Mouse (Mus musculus): ENCODE data around the gene Ccdc141. TPM values are rescaled to one million over a fixed set of nuclear protein-coding genes. Genes with fewer than 3 reads are reported as not detected.

The Ccdc141 gene
- polyA plus RNA-seq (2012; rRNA removed), result 0.40 and 1.2 TPM in 2 replicates

- no peak for DNase-seq (ENCODE audit: low read depth, low spot score)
- 7% methylated on average over 5 of the region's 6 CpGs for WGBS
These were observed at the start of gene Ccdc141 for GRCm38 (mm10) chr2:77170633-77171105. Gene Ccdc141, minus strand, starts transcription at chr2:77170636.

- WGBS, result 89% methylated on average over 5 of the region's 5 CpGs
- DNase-seq (ENCODE audit: low read depth, low spot score), result no peak
These were observed 42.4 kb upstream of the Ccdc141 start for GRCm38 (mm10) chr2:77212885-77213284.

- WGBS, result 85% methylated on average over 3 of the region's 3 CpGs
These were observed 36.5 kb upstream of the Ccdc141 start for GRCm38 (mm10) chr2:77206951-77207350.

GRCm38 (mm10) chr2:77203916-77204315 is 33.5 kb upstream of the Ccdc141 start:
- 47% methylated on average over 2 of the region's 2 CpGs for WGBS
- DNase-seq (ENCODE audit: low read depth, low spot score), result no peak

More at GRCm38 (mm10) chr2:77206951-77207350, 36.5 kb upstream of the Ccdc141 start:
- DNase-seq (ENCODE audit: low read depth, low spot score), result no peak

- no peak for DNase-seq (ENCODE audit: low read depth, low spot score)
- WGBS, result 96% methylated on average over 1 of the region's 1 CpGs
These were observed 31.5 kb upstream of the Ccdc141 start for GRCm38 (mm10) chr2:77201900-77202299.

- no peak for DNase-seq (ENCODE audit: low read depth, low spot score)
- WGBS, result 75% methylated on average over 5 of the region's 5 CpGs
These were observed 30.6 kb upstream of the Ccdc141 start for GRCm38 (mm10) chr2:77200958-77201614.

GRCm38 (mm10) chr2:77200379-77200778 is 29.9 kb upstream of the Ccdc141 start:
- 96% methylated on average over 4 of the region's 4 CpGs for WGBS
- no peak for DNase-seq (ENCODE audit: low read depth, low spot score)

GRCm38 (mm10) chr2:77198246-77198645 is 27.8 kb upstream of the Ccdc141 start:
- DNase-seq (ENCODE audit: low read depth, low spot score), result no peak
- WGBS, result 74% methylated on average over 5 of the region's 5 CpGs

GRCm38 (mm10) chr2:77196819-77197218 is 26.4 kb upstream of the Ccdc141 start:
- no peak for DNase-seq (ENCODE audit: low read depth, low spot score)
- WGBS, result 84% methylated on average over 4 of the region's 4 CpGs

- WGBS, result 82% methylated on average over 5 of the region's 5 CpGs
- DNase-seq (ENCODE audit: low read depth, low spot score), result no peak
These were observed 24.6 kb upstream of the Ccdc141 start for GRCm38 (mm10) chr2:77195056-77195455.

GRCm38 (mm10) chr2:77191811-77192210 is 21.4 kb upstream of the Ccdc141 start:
- DNase-seq (ENCODE audit: low read depth, low spot score), result no peak
- whole genome bisulfite sequencing, result 96% methylated on average over 3 of the region's 3 CpGs

GRCm38 (mm10) chr2:77190891-77191290 is 20.5 kb upstream of the Ccdc141 start:
- WGBS, result 93% methylated on average over 7 of the region's 7 CpGs
- no peak for DNase-seq (ENCODE audit: low read depth, low spot score)

GRCm38 (mm10) chr2:77190301-77190700 is 19.9 kb upstream of the Ccdc141 start:
- no peak for DNase-seq (ENCODE audit: low read depth, low spot score)

GRCm38 (mm10) chr2:77189671-77190070 is 19.2 kb upstream of the Ccdc141 start:
- 94% methylated on average over 7 of the region's 7 CpGs for WGBS

More at GRCm38 (mm10) chr2:77190301-77190700, 19.9 kb upstream of the Ccdc141 start:
- 88% methylated on average over 3 of the region's 3 CpGs for WGBS

GRCm38 (mm10) chr2:77187501-77187900 is 17.1 kb upstream of the Ccdc141 start:
- WGBS, result 93% methylated on average over 3 of the region's 3 CpGs
- no peak for DNase-seq (ENCODE audit: low read depth, low spot score)

More at GRCm38 (mm10) chr2:77189671-77190070, 19.2 kb upstream of the Ccdc141 start:
- DNase-seq (ENCODE audit: low read depth, low spot score), result no peak

- WGBS, result 83% methylated on average over 8 of the region's 8 CpGs
- DNase-seq (ENCODE audit: low read depth, low spot score), result no peak
These were observed 16.5 kb upstream of the Ccdc141 start for GRCm38 (mm10) chr2:77186912-77187311.

GRCm38 (mm10) chr2:77184049-77184571 is 13.7 kb upstream of the Ccdc141 start:
- WGBS, result 63% methylated on average over 8 of the region's 8 CpGs
- DNase-seq (ENCODE audit: low read depth, low spot score), result no peak

GRCm38 (mm10) chr2:77183646-77184045 is 13.2 kb upstream of the Ccdc141 start:
- WGBS, result 80% methylated on average over 2 of the region's 2 CpGs

GRCm38 (mm10) chr2:77182996-77183380 is 12.6 kb upstream of the Ccdc141 start:
- WGBS, result 89% methylated on average over 6 of the region's 6 CpGs
- DNase-seq (ENCODE audit: low read depth, low spot score), result no peak

More at GRCm38 (mm10) chr2:77183646-77184045, 13.2 kb upstream of the Ccdc141 start:
- DNase-seq (ENCODE audit: low read depth, low spot score), result no peak

- 75% methylated on average over 4 of the region's 4 CpGs for WGBS
- no peak for DNase-seq (ENCODE audit: low read depth, low spot score)
These were observed 12.0 kb upstream of the Ccdc141 start for GRCm38 (mm10) chr2:77182271-77182995.

- WGBS, result 33% methylated on average over 2 of the region's 2 CpGs
- no peak for DNase-seq (ENCODE audit: low read depth, low spot score)
These were observed 7.0 kb upstream of the Ccdc141 start for GRCm38 (mm10) chr2:77177472-77177871.

Data from large intestine, adult 2 months (tissue).